Mouse (Mus musculus): ENCODE measurements around the gene Glra4. TPM values are rescaled to one million over a fixed set of nuclear protein-coding genes. Genes with fewer than 3 reads are reported as not detected.

Gene Glra4
- total and polyA plus RNA-seq, 3 experiments: not detected

DNA sequence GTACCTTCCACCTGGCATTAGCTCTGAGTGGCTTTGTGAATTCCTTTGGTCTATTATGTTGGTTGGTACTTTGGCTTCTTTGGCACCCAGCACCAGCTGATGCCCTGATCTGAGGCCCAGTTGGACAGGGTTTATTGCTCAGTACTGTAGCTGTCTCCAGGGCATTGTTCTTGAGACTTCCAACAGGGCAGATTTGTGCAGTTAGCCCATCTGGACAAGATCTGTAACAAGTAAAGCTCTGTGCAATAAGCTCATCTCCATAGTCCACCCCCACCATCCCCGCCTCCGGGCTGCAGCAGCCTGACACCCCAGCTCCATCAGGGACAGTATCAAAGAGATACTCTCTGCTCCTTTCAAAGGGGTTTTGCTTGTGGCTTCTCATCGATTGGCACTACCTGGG, 24.5 kb downstream of the Glra4 start:
- no peak overlapping the region for H3K4me3 ChIP-seq (replicated peaks in 1 of 3; ENCODE audit: low read depth in 2 of 3, low read length in 2 of 3, poor library complexity in 1 of 3)
- H3K27me3 ChIP-seq (replicated peaks): no peaks in the 10 kb centered on the region
- no peak overlapping the region for H3K9ac ChIP-seq (ENCODE audit: insufficient read depth, low read depth)
- no peaks in the 10 kb centered on the region for H3K79me2 ChIP-seq (replicated peaks; ENCODE audit: control insufficient read depth, extremely low read depth, insufficient read depth, poor library complexity, severe bottlenecking)
- no peak overlapping the region for H3K27ac ChIP-seq (ENCODE audit: insufficient read depth, low read depth)
- no peak overlapping the region for H3K4me2 ChIP-seq (ENCODE audit: insufficient read depth, low read depth, poor library complexity, severe bottlenecking)
- H3K36me3 ChIP-seq (replicated peaks in 1 of 2; ENCODE audit: control insufficient read depth in 1 of 2, insufficient read depth in 1 of 2, low read length in 1 of 2): peaks cover 0 to 36% of the 10 kb centered on the region in 2 experiments
- no peaks in the 10 kb centered on the region for H3K4me1 ChIP-seq (ENCODE audit: control insufficient read depth in 1 of 2, insufficient read depth in 2 of 2)
- TF ChIP-seq POLR2A (IDR thresholded peaks at IDR 0.05; ENCODE audit: low read depth, low read length): no peak
- TF ChIP-seq MXI1 (IDR thresholded peaks at IDR 0.05; ENCODE audit: low read depth, low read length): no peak
- no peak for TF ChIP-seq JUN (IDR thresholded peaks at IDR 0.05; ENCODE audit: insufficient read depth, low read depth, low read length)
- TF ChIP-seq MYC (IDR thresholded peaks at IDR 0.05; ENCODE audit: low read depth, low read length): no peak
- no peak for TF ChIP-seq UBTF (IDR thresholded peaks at IDR 0.05; ENCODE audit: low read depth, low read length)
- no peak for TF ChIP-seq ZMIZ1 (IDR thresholded peaks at IDR 0.05; ENCODE audit: low read depth, low read length)
- TF ChIP-seq TBP (conservative IDR thresholded peaks at IDR 0.05; ENCODE audit: low read depth, low read length): no peak
- no peak for TF ChIP-seq ETS1 (conservative IDR thresholded peaks at IDR 0.05; ENCODE audit: low read depth, low read length)
- DNase-seq (ENCODE audit: extremely low read depth): no peak
- dilution Hi-C loops (cut with MboI; ENCODE audit: extremely low pct_ligation_motif_present, extremely low pct_unique_long_range_greater_than_20kb, low sequenced_read_pairs): no loop called here
- H3K9me3 ChIP-seq (replicated peaks; ENCODE audit: low read length): no peaks in the 10 kb centered on the region
- in situ Hi-C loops (cut with MboI; ENCODE audit: low pct_ligation_motif_present, low pct_unique_long_range_greater_than_20kb, low sequenced_read_pairs): no loop called here

DNA sequence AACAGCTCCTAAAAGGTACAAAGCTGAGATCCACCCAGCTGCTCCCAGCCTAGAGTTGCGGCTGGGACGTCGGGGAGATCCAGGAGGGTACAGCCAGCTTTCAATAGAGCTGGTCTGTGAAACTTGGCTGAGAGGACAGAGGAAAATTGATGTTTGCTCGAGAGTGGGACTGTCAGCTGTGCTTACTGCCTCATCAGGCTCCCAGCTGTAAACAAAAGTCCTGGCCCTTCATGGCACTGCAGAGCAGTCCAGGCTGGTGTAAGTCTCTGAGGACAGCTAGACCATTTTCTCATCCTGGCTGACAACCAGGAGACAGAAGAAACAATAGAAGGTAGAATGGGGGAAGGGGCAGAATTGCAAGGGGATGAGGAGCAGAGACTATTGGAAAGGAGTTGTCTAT, 30.6 kb downstream of the Glra4 start:
- in situ Hi-C loops (cut with MboI; ENCODE audit: low pct_ligation_motif_present, low pct_unique_long_range_greater_than_20kb, low sequenced_read_pairs): loop anchor here (5.0 to 25.0 kb wide), 3 partner anchors 73 to 263 kb away; partner anchors contain the start of gene Plp1
- H3K4me3 ChIP-seq (replicated peaks in 1 of 3; ENCODE audit: low read depth in 2 of 3, low read length in 2 of 3, poor library complexity in 1 of 3): no peak overlapping the region
- dilution Hi-C loops (cut with MboI; ENCODE audit: extremely low pct_ligation_motif_present, extremely low pct_unique_long_range_greater_than_20kb, low sequenced_read_pairs): no loop called here
- H3K9me3 ChIP-seq (replicated peaks; ENCODE audit: low read length): no peaks in the 10 kb centered on the region
- H3K4me2 ChIP-seq (ENCODE audit: insufficient read depth, low read depth, poor library complexity, severe bottlenecking): no peak overlapping the region
- no peaks in the 10 kb centered on the region for H3K4me1 ChIP-seq (ENCODE audit: control insufficient read depth in 1 of 2, insufficient read depth in 2 of 2)
- no peak overlapping the region for H3K27ac ChIP-seq (ENCODE audit: insufficient read depth, low read depth)
- H3K79me2 ChIP-seq (replicated peaks; ENCODE audit: control insufficient read depth, extremely low read depth, insufficient read depth, poor library complexity, severe bottlenecking): no peaks in the 10 kb centered on the region
- TF ChIP-seq MAFK (IDR thresholded peaks at IDR 0.05; ENCODE audit: insufficient replicate concordance, low read length) (no peak), CTCF (conservative IDR thresholded peaks at IDR 0.05 in 1 of 2, IDR thresholded peaks at IDR 0.05 in 1 of 2; ENCODE audit: low read depth in 2 of 2, low read length in 2 of 2) (no peak), USF2 (conservative IDR thresholded peaks at IDR 0.05; ENCODE audit: low read depth, low read length) (no peak), POLR2A (IDR thresholded peaks at IDR 0.05; ENCODE audit: low read depth, low read length) (no peak)
- H3K9ac ChIP-seq (ENCODE audit: insufficient read depth, low read depth): no peak overlapping the region
- H3K36me3 ChIP-seq (replicated peaks in 1 of 2; ENCODE audit: control insufficient read depth in 1 of 2, insufficient read depth in 1 of 2, low read length in 1 of 2): peaks cover 0 to 27% of the 10 kb centered on the region in 2 experiments
- DNase-seq (ENCODE audit: extremely low read depth): no peak
- H3K27me3 ChIP-seq (replicated peaks): no peaks in the 10 kb centered on the region

DNA sequence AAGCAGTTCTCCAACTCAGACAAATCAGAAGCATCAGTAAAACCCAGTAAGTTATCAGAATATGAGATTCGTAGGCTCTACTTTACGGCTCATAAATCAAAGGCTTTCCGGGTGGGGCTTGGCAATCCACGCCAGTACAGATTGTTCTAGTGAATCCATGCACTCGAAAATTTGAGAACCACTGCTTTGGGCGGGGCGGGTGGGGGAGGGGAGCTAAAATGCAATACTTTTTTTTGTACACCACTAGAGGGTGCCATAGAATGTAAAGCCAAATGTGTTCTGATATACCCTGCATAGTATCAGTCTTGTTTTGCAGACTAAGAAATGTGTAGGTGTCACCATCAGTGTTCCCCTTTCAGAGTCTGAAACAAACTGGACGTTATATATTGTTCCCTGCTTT, 35.3 kb downstream of the Glra4 start:
- DNase-seq (ENCODE audit: extremely low read depth): peak; percentile 24
- H3K4me2 ChIP-seq (ENCODE audit: insufficient read depth, low read depth, poor library complexity, severe bottlenecking): no peak overlapping the region
- H3K27ac ChIP-seq (ENCODE audit: insufficient read depth, low read depth): no peak overlapping the region
- dilution Hi-C loops (cut with MboI; ENCODE audit: extremely low pct_ligation_motif_present, extremely low pct_unique_long_range_greater_than_20kb, low sequenced_read_pairs) (no loop called here), in situ Hi-C loops (cut with MboI; ENCODE audit: low pct_ligation_motif_present, low pct_unique_long_range_greater_than_20kb, low sequenced_read_pairs) (loop anchor here (5.0 to 25.0 kb wide), 3 partner anchors 78 to 268 kb away; partner anchors contain the start of gene Plp1)
- no peaks in the 10 kb centered on the region for H3K27me3 ChIP-seq (replicated peaks)
- TF ChIP-seq RAD21 (IDR thresholded peaks at IDR 0.05; ENCODE audit: low read depth, low read length): peak; percentile 2; the same call in 1 of the 2 replicates
- peak in 1 of 2 experiments; percentile 47; a peak in 2 of 4 replicates for TF ChIP-seq CTCF (conservative IDR thresholded peaks at IDR 0.05 in 1 of 2, IDR thresholded peaks at IDR 0.05 in 1 of 2; ENCODE audit: low read depth in 2 of 2, low read length in 2 of 2)
- TF ChIP-seq MAZ (IDR thresholded peaks at IDR 0.05; ENCODE audit: low read depth, low read length): no peak
- TF ChIP-seq CHD2 (IDR thresholded peaks at IDR 0.05; ENCODE audit: low read length): 0 out of 2 replicates have a peak, but pooled peaks have one; percentile 32
- peaks cover 10% of the 10 kb centered on the region for H3K79me2 ChIP-seq (replicated peaks; ENCODE audit: control insufficient read depth, extremely low read depth, insufficient read depth, poor library complexity, severe bottlenecking)
- H3K9me3 ChIP-seq (replicated peaks; ENCODE audit: low read length): no peaks in the 10 kb centered on the region
- H3K36me3 ChIP-seq (replicated peaks in 1 of 2; ENCODE audit: control insufficient read depth in 1 of 2, insufficient read depth in 1 of 2, low read length in 1 of 2): peaks cover 0 to 19% of the 10 kb centered on the region in 2 experiments
- H3K4me3 ChIP-seq (replicated peaks in 1 of 3; ENCODE audit: low read depth in 2 of 3, low read length in 2 of 3, poor library complexity in 1 of 3): no peak overlapping the region
- H3K4me1 ChIP-seq (ENCODE audit: control insufficient read depth in 1 of 2, insufficient read depth in 2 of 2): no peaks in the 10 kb centered on the region; a peak in 1 of 4 replicates
- H3K9ac ChIP-seq (ENCODE audit: insufficient read depth, low read depth): no peak overlapping the region
